Comparison of ENCODE assay signal across 10 mouse cellular contexts in genomic region chr3:150435199-150435598, GRCm38 (mm10).
DNase-seq lines count a peak whose midpoint lies in the region; ATAC-seq and TF ChIP-seq lines count a peak whose summit lies in the region.
"Had no signal": no experiment of that assay in that cellular context is flagged by ENCODE, and none has a peak within 500 bp of the region (broad histone marks: within the 10 kb centered on the region; RNA-seq: fewer than 3 reads in every experiment).

No protein-coding gene starts in this region.

- H3K4me1 ChIP-seq in intestine, postnatal 0 days (replicated peaks; ENCODE audit: control insufficient read depth, insufficient read depth, low read length), result no peaks in the 10 kb centered on the region
- no peaks in the 10 kb centered on the region for H3K4me1 ChIP-seq in intestine, embryonic 16.5 days (ENCODE audit: control insufficient read depth, insufficient read depth, low read length)
- no peaks in the 10 kb centered on the region for H3K4me1 ChIP-seq in stomach, postnatal 0 days (replicated peaks; ENCODE audit: control insufficient read depth, insufficient read depth)
- H3K4me1 ChIP-seq: limb, embryonic 15.5 days had no signal

- no peaks in the 10 kb centered on the region for H3K27me3 ChIP-seq in intestine, postnatal 0 days (replicated peaks; ENCODE audit: control insufficient read depth, insufficient read depth, low read length)
- H3K27me3 ChIP-seq in intestine, embryonic 16.5 days (replicated peaks; ENCODE audit: control insufficient read depth, insufficient read depth, low read length), result no peaks in the 10 kb centered on the region
- no peaks in the 10 kb centered on the region for H3K27me3 ChIP-seq in stomach, postnatal 0 days (ENCODE audit: control insufficient read depth, insufficient read depth, low read length)
- H3K27me3 ChIP-seq: limb, embryonic 15.5 days had no signal

- no peaks in the 10 kb centered on the region for H3K9me3 ChIP-seq in intestine, postnatal 0 days (ENCODE audit: control insufficient read depth)
- no peaks in the 10 kb centered on the region for H3K9me3 ChIP-seq in intestine, embryonic 16.5 days (ENCODE audit: control insufficient read depth, low read length)
- no peaks in the 10 kb centered on the region for H3K9me3 ChIP-seq in stomach, postnatal 0 days (ENCODE audit: control insufficient read depth, low read length)
- H3K9me3 ChIP-seq: limb, embryonic 15.5 days had no signal

- WGBS in intestine, postnatal 0 days, result 62% methylated on average over 1 of the region's 1 CpGs
- WGBS in intestine, embryonic 16.5 days, result 68% methylated on average over 1 of the region's 1 CpGs
- 70% methylated on average over 1 of the region's 1 CpGs for WGBS in stomach, postnatal 0 days

- no peaks in the 10 kb centered on the region for H3K36me3 ChIP-seq in intestine, postnatal 0 days (ENCODE audit: control insufficient read depth, insufficient read depth)
- no peaks in the 10 kb centered on the region for H3K36me3 ChIP-seq in intestine, embryonic 16.5 days (ENCODE audit: control insufficient read depth, insufficient read depth, low read length)
- H3K36me3 ChIP-seq in stomach, postnatal 0 days (ENCODE audit: control insufficient read depth, insufficient read depth, low read length), result no peaks in the 10 kb centered on the region
- H3K36me3 ChIP-seq: G1E; limb, embryonic 15.5 days had no signal

- peak; percentile 56 for TF ChIP-seq CTCF in intestine, postnatal 0 days (IDR thresholded peaks at IDR 0.05; ENCODE audit: low read depth)
- peak; percentile 65 for TF ChIP-seq CTCF in stomach, postnatal 0 days (IDR thresholded peaks at IDR 0.05; ENCODE audit: low read depth)

- no peak overlapping the region for H3K4me3 ChIP-seq in intestine, postnatal 0 days (ENCODE audit: low read depth, low read length)
- H3K4me3 ChIP-seq in intestine, embryonic 16.5 days (ENCODE audit: low read length), result no peak overlapping the region
- no peak overlapping the region for H3K4me3 ChIP-seq in stomach, postnatal 0 days (ENCODE audit: low read depth, low read length)
- H3K4me3 ChIP-seq: limb, embryonic 15.5 days had no signal

- no peak for TF ChIP-seq EP300 in stomach, postnatal 0 days (optimal IDR thresholded peaks at IDR 0.05)

- H3K9ac ChIP-seq in intestine, postnatal 0 days (ENCODE audit: low read depth, low read length), result no peak overlapping the region
- H3K9ac ChIP-seq in intestine, embryonic 16.5 days (ENCODE audit: low read depth, low read length), result no peak overlapping the region
- no peak overlapping the region for H3K9ac ChIP-seq in stomach, postnatal 0 days (ENCODE audit: low read length)
- H3K9ac ChIP-seq: limb, embryonic 15.5 days had no signal

- peak; percentile 6 for DNase-seq in right cerebral cortex, adult 18-20 months
- no peak for DNase-seq in right cerebral cortex, postnatal 14 days
- peak; percentile 13 for DNase-seq in forelimb bud, embryonic 11.5 days (ENCODE audit: low read depth, low spot score)
- no peak for DNase-seq in stomach, postnatal 0 days (ENCODE audit: low spot score)
- DNase-seq in urinary bladder, adult 2 months (ENCODE audit: low spot score), result no peak

- H3K27ac ChIP-seq in intestine, postnatal 0 days (ENCODE audit: low read depth, low read length), result no peak overlapping the region
- no peak overlapping the region for H3K27ac ChIP-seq in intestine, embryonic 16.5 days (ENCODE audit: low read length)
- no peak overlapping the region for H3K27ac ChIP-seq in stomach, postnatal 0 days (replicated peaks)
- H3K27ac ChIP-seq: limb, embryonic 15.5 days had no signal

- ATAC-seq in intestine, postnatal 0 days, result no peak
- no peak for ATAC-seq in intestine, embryonic 16.5 days
- ATAC-seq in stomach, postnatal 0 days (ENCODE audit: low FRiP score, low TSS enrichment), result no peak
- no peak for ATAC-seq in erythroid progenitor cell, adult 5-6 weeks (replicated peaks; ENCODE audit: low FRiP score, poor library complexity, severe bottlenecking)

- no peak overlapping the region for H3K4me2 ChIP-seq in intestine, postnatal 0 days (replicated peaks; ENCODE audit: low read depth)
- H3K4me2 ChIP-seq in intestine, embryonic 16.5 days (ENCODE audit: low read depth, low read length), result no peak overlapping the region
- no peak overlapping the region for H3K4me2 ChIP-seq in stomach, postnatal 0 days (replicated peaks; ENCODE audit: low read depth)
- H3K4me2 ChIP-seq: limb, embryonic 15.5 days had no signal

Comparison
In these comparisons a context has a peak if more than half of its experiments do, and no peak if none do; other contexts are left out.
1. DNase-seq: peak in right cerebral cortex, adult 18-20 months (single experiment) and forelimb bud, embryonic 11.5 days (single experiment); none in right cerebral cortex, postnatal 14 days (single experiment), stomach, postnatal 0 days (single experiment) and urinary bladder, adult 2 months (single experiment).